Mouse (Mus musculus) kidney, adult 2 months (tissue): ENCODE data around the gene Maats1.

ENCODE experiments used
- CTCF ChIP-seq: fragments of 200-500 bp; conservative IDR thresholded peaks from 2 replicates; pipeline ENCODE4 v1.5.1; 2011; ENCODE audit warnings: low read depth, mild to moderate bottlenecking, control low read depth, low read length, moderate library complexity, mixed read lengths; ENCODE audit not compliant: insufficient read depth, insufficient read length
- POLR2A ChIP-seq: fragments of 200-500 bp; IDR thresholded peaks from one replicate; pipeline ENCODE4 v1.6.1; 2011; ENCODE audit warnings: low read depth, low read length, control low read depth

GRCm38 (mm10) chr16:38374379-38375140 lies 32.6 kb upstream of the Maats1 start:
- TF ChIP-seq CTCF (no peak), POLR2A (no peak)
